Mouse (Mus musculus): ENCODE measurements around the gene Gsdma3.
"Not testable (repeated sequence)": the region's sequence is repeated elsewhere in the genome, so short reads cannot be mapped to it uniquely, and the experiment has no call there.

GRCm38 (mm10) chr11:98655076-98655475, 28.9 kb downstream of the Gsdma3 start:
- TF ChIP-seq MYOG (IDR thresholded peaks at IDR 0.05; ENCODE audit: control insufficient read depth in 1 of 3, insufficient read depth in 1 of 3, insufficient read length in 2 of 3, low read depth in 2 of 3); MAX (IDR thresholded peaks at IDR 0.05; ENCODE audit: low read depth); POLR2AphosphoS2 (IDR thresholded peaks at IDR 0.05; ENCODE audit: insufficient read length, low read depth); POLR2A (IDR thresholded peaks at IDR 0.05; ENCODE audit: insufficient read length, low read depth); USF1 (IDR thresholded peaks at IDR 0.05; ENCODE audit: low read depth); E2F4 (IDR thresholded peaks at IDR 0.05; ENCODE audit: insufficient read depth); CEBPB (IDR thresholded peaks at IDR 0.05; ENCODE audit: insufficient read depth, poor library complexity, severe bottlenecking); TCF3 (IDR thresholded peaks at IDR 0.05; ENCODE audit: insufficient read length, low read depth); TCF12 (IDR thresholded peaks at IDR 0.05; ENCODE audit: insufficient read depth, poor library complexity, severe bottlenecking); REST (IDR thresholded peaks at IDR 0.05; ENCODE audit: insufficient read depth, insufficient read length): not testable (repeated sequence)

Measured in myocyte (in vitro differentiated cells).